Mouse (Mus musculus): ENCODE measurements at regions not wholly inside any gene's neighbourhood (a gene's known extent, or its start where the extent isn't known, plus 50 kb on each side); places are given as distances from the start of the nearest gene placed in this dataset.

DNA sequence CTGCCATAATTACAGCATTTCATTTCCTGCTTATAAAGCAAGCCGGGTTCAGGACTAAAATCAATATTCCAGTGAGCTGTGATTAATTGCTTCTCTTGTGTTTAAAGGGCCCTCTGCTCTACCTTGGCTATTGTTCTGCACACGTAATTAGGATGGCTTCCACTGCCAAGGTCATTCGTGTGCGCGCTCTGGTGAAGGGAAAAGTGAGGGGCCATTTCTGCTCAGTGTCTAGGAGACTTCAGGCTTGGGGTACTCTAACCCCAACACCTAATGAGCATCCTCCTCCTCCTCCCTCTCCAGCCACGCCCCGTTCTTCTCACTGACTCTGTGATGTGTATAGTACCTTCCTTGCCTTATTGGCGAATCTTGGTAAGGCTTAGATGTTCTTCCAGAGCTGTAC is 53.5 kb upstream of the Cxcl12 start:
- H3K27ac ChIP-seq (ENCODE audit: control insufficient read depth, insufficient read depth, low read depth, low read length) = no peak overlapping the region
- no peaks in the 10 kb centered on the region for H3K36me3 ChIP-seq (ENCODE audit: control insufficient read depth, insufficient read depth, low read length)
- no peaks in the 10 kb centered on the region for H3K27me3 ChIP-seq (ENCODE audit: control insufficient read depth, insufficient read depth, low read length)
- no peaks in the 10 kb centered on the region for H3K4me1 ChIP-seq (ENCODE audit: control insufficient read depth, insufficient read depth, low read length)
- TF ChIP-seq POLR2A (IDR thresholded peaks at IDR 0.05; ENCODE audit: control insufficient read depth, low read depth, low read length) = no peak
- no peak for TF ChIP-seq CTCF (IDR thresholded peaks at IDR 0.05; ENCODE audit: control insufficient read depth, insufficient read depth, insufficient replicate concordance, low read depth, low read length)
- no peak overlapping the region for H3K4me3 ChIP-seq (ENCODE audit: control insufficient read depth, low read depth, low read length)

DNA sequence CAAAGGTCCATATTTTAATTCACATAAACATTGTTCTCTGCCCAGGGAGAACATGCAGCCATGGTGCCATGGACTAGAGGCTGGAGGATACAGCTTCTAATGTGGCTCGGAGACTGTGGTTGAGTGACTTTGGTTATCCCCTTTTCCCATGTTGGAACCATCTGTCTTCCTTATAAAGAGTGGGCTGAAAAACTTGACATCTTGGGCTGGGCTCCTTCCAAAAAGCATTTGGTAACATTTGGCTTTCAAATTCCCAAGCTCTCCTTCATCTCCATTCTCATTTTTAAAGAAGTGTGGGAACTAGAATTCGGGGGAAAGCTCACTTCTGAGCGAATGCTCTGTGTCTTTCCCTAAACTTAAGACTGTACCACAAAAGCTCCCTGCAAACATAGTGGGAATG is 50.3 kb upstream of the Cxcl12 start:
- no peak for TF ChIP-seq CTCF (IDR thresholded peaks at IDR 0.05; ENCODE audit: control insufficient read depth, insufficient read depth, insufficient replicate concordance, low read depth, low read length)
- H3K27me3 ChIP-seq (ENCODE audit: control insufficient read depth, insufficient read depth, low read length) = no peaks in the 10 kb centered on the region
- H3K4me1 ChIP-seq (ENCODE audit: control insufficient read depth, insufficient read depth, low read length) = no peaks in the 10 kb centered on the region
- no peak overlapping the region for H3K4me3 ChIP-seq (ENCODE audit: control insufficient read depth, low read depth, low read length)
- no peaks in the 10 kb centered on the region for H3K36me3 ChIP-seq (ENCODE audit: control insufficient read depth, insufficient read depth, low read length)
- no peak overlapping the region for H3K27ac ChIP-seq (ENCODE audit: control insufficient read depth, insufficient read depth, low read depth, low read length)

Measured in testis, adult 2 months (tissue).